Mouse (Mus musculus): ENCODE results near the gene Aldh1l1. TPM values are rescaled to one million over a fixed set of nuclear protein-coding genes. Genes with fewer than 3 reads are reported as not detected.

Aldh1l1 gene
- 1.3 TPM for polyA plus RNA-seq (2017; shearing (Covaris generic))

DNA sequence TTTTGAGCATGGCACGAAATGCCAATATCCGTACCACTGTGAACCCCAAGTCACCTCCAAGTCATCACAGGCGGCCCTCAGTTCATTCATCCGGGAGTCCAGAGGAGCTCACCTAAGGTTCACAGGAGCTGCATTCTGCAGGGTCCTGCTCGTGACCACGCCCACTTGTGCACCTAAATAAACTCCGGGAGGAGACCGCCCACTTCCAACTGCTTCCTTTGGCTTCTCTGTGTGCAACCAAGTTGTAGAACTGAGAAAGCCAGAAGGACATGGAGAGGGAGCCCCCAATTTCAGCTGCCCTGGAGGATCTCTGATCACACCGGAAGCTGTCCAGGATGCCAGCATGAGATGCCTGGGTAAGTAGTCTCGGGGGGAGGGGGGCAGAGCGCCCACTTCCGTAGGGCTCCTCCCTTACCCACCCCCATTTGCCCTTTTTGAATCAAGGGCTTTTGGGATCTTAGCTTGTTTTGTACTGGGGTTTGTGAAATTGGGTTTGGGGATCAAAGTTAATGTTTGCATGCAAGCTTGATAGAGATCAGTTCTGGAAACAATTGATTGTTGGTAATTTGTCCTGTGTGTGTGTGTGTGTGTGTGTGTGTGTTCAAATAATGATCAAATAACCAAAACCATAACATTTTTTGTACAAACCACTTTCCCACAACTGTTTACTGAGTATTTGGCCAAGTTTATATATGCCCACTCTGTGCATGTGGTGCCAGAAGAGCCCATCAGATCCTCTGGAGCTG is at the start of gene Aldh1l1:
Gene Aldh1l1 (plus strand): TSS at position 252 of the 746 bp plus-strand sequence.

DNA sequence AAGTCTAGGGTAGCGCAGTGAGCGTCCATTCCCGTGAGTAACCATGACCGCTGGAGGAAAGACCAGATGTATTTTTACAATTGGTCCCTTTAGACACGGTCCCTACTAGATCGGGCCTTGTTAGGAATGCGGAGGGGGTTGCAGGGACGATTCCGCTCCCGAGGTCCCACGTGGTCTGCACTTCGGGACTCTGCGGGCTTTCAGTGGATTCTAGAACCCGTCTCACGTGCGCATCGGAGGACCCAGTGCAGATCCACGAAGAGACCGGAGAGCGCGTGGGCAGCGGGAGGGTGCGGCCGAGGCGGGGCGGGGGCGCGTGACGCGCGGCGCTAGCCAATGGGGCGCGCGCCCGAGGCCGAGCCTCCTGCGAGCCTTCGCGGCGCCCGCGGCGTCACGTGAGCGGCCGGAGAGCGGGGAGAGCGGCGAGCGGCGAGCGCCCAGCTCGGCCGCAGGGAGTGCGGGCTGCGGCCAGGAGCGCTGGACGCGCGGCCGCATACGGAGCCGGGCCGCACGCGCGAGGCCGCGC is 24.0 kb upstream of the Aldh1l1 start, which contains the start of gene Klf15:
Gene Klf15 (plus strand): TSS at position 396 of the 526 bp plus-strand sequence.

GRCm38 (mm10) chr6:90604533-90605297 is 118.5 kb downstream of the Aldh1l1 start, which contains the start of gene Slc41a3:
TSS of gene Slc41a3 (plus strand) at chr6:90604725.

Other genes starting within 250 kb of the Aldh1l1 start
- gene Vmn1r54, start 240.1 kb upstream of the Aldh1l1 start, polyA plus RNA-seq (2017; shearing (Covaris generic)) = not detected
- gene BC048671, start 185.2 kb upstream of the Aldh1l1 start, polyA plus RNA-seq (2017; shearing (Covaris generic)) = not detected
- not detected for gene Chst13, start 161.2 kb upstream of the Aldh1l1 start, polyA plus RNA-seq (2017; shearing (Covaris generic))
- not detected for gene Uroc1, start 153.1 kb upstream of the Aldh1l1 start, polyA plus RNA-seq (2017; shearing (Covaris generic))
- 31.0 TPM for gene Zxdc, start 116.9 kb upstream of the Aldh1l1 start, polyA plus RNA-seq (2017; shearing (Covaris generic))
- 0.24 TPM for gene Cfap100, start 57.6 kb upstream of the Aldh1l1 start, polyA plus RNA-seq (2017; shearing (Covaris generic))
- gene Klf15, start 23.9 kb upstream of the Aldh1l1 start, polyA plus RNA-seq (2017; shearing (Covaris generic)) = not detected
- gene Slc41a3, start 118.3 kb downstream of the Aldh1l1 start, polyA plus RNA-seq (2017; shearing (Covaris generic)) = 2.0 TPM

Data from effector memory CD4-positive, alpha-beta T cell, adult 7 months (primary cell).